Mouse (Mus musculus) lung, embryonic 14.5 days (tissue): ENCODE results near the gene Ap3b2. TPM values are rescaled to one million over a fixed set of nuclear protein-coding genes. Genes with fewer than 3 reads are reported as not detected.

Experiments used
- ATAC-seq: fragments of 200-750 bp; cut with Nextera tagmentation; 2 replicates; pipeline ENCODE4 v1.8.0; 2017; ENCODE audit warnings: mild to moderate bottlenecking, moderate TSS enrichment, moderate library complexity; ENCODE audit not compliant: insufficient read depth
- DNase-seq: peaks from one replicate; pipeline ENCODE4 v3.0.0-alpha.2; 2015
- H3K27ac ChIP-seq: fragments of 300-500 bp; sonication (generic); 2 replicates; pipeline ENCODE4 v1.5.1; 2014; ENCODE audit warnings: low read depth, mild to moderate bottlenecking, moderate library complexity
- H3K27me3 ChIP-seq: fragments of 300-500 bp; sonication (generic); 2 replicates; pipeline ENCODE4 v1.6.1; 2014; ENCODE audit warnings: low read length, control low read depth; ENCODE audit not compliant: insufficient read depth
- H3K36me3 ChIP-seq: fragments of 300-500 bp; sonication (generic); 2 replicates; pipeline ENCODE4 v1.6.1; 2014; ENCODE audit warnings: control low read depth; ENCODE audit not compliant: insufficient read depth
- H3K4me1 ChIP-seq: fragments of 300-500 bp; sonication (generic); 2 replicates; pipeline ENCODE4 v1.6.1; 2014; ENCODE audit warnings: antibody characterized with exemption, control low read depth; ENCODE audit not compliant: insufficient read depth
- H3K4me2 ChIP-seq: fragments of 300-500 bp; sonication (generic); 2 replicates; pipeline ENCODE4 v1.6.1; 2014; ENCODE audit warnings: mild to moderate bottlenecking
- H3K4me3 ChIP-seq: fragments of 300-500 bp; sonication (generic); 2 replicates; pipeline ENCODE4 v1.5.1; 2014; ENCODE audit warnings: low read depth, low read length
- H3K9ac ChIP-seq: fragments of 300-500 bp; sonication (generic); 2 replicates; pipeline ENCODE4 v1.6.1; 2014
- H3K9me3 ChIP-seq: fragments of 300-500 bp; sonication (generic); 2 replicates; pipeline ENCODE4 v1.6.1; 2016; ENCODE audit warnings: low read depth, low read length, control low read depth
- CTCF ChIP-seq: IDR thresholded peaks from 2 replicates; pipeline ENCODE4 v1.5.1; 2016; ENCODE audit warnings: antibody characterized with exemption, low read depth
- WGBS: fragments of 180-500 bp; shearing (Covaris S2); extraction: QIAGEN DNeasy Blood & Tissue Kit; methylation state at CpG from one replicate; pipeline ENCODE4 v1.1.7; 2014; 5-methylcytosine and 5-hydroxymethylcytosine counted together
- polyA plus RNA-seq: library from polyadenylated mRNA; unstranded; fragments of >200 nt; fragmentation: Nextera tagmentation; extraction: Ambion mirVana; gene quantifications from 2 replicates; pipeline ENCODE4 v1.2.1, GENCODE M21; 2014

The Ap3b2 gene
- polyA plus RNA-seq, 1 experiment from 2014 or later = 0.14 TPM

DNA sequence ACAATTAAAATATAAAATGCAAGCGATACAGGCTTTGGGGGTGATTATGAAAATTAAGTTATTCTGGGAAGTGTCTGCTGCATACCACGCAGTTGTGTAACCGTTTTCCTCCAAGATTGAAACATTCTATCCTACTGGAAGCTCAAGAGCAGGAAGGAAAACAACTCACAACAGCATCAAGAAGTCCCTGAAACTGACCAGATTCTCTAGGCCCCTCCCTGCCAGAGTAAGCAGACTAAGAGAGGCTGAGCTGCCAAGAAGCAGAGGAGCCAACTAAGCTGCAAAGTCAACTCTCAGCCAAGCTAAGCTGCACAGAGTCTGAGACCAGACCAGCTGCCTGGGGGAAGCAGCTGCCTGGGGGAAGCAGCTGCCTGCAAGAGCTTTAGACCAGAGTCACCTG is 18.5 kb downstream of the Ap3b2 start:
- ATAC-seq (no peak), DNase-seq (no peak)
- no peak overlapping the region for H3K27ac ChIP-seq
- H3K4me1 ChIP-seq = no peaks in the 10 kb centered on the region
- no peak for TF ChIP-seq CTCF
- no peak overlapping the region for H3K9ac ChIP-seq
- H3K27me3 ChIP-seq = peaks cover 18% of the 10 kb centered on the region
- no peak overlapping the region for H3K4me2 ChIP-seq
- no peaks in the 10 kb centered on the region for H3K36me3 ChIP-seq
- H3K4me3 ChIP-seq = no peak overlapping the region
- no peaks in the 10 kb centered on the region for H3K9me3 ChIP-seq
- 68% methylated on average over 3 of the region's 3 CpGs for WGBS

DNA sequence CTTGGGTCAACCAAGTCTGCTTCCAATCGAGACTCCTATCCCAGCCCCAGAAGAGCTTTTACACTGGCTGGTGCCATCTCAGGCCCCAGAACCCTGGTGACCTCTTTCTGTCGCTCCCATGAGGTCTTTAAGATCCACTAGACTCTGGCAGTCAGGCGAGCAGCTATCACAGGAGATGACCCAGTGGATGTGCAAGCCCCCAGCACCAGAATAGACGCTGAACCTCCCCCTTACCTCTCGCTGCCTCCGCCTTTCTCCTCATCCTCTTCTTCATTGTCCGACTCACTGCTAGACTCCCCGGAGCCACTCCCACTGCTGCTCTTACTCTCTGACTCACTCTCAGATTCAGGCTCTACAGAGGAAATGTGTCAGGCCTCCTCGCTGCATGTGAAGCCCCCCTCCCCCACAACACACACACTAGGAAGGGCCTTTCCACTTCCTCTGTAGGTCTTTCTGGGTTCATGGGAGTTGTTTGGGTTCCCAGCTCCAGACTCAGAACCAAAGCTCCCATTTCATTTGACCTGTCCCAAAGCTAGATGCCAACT is 28.7 kb downstream of the Ap3b2 start:
- no peaks in the 10 kb centered on the region for H3K4me1 ChIP-seq
- 68% methylated on average over 9 of the region's 9 CpGs for WGBS
- H3K9ac ChIP-seq = no peak overlapping the region
- no peak overlapping the region for H3K4me3 ChIP-seq
- no peak overlapping the region for H3K27ac ChIP-seq
- H3K27me3 ChIP-seq = no peaks in the 10 kb centered on the region
- no peak overlapping the region for H3K4me2 ChIP-seq
- ATAC-seq (no peak), DNase-seq (no peak)
- no peaks in the 10 kb centered on the region for H3K36me3 ChIP-seq
- H3K9me3 ChIP-seq = no peaks in the 10 kb centered on the region
- TF ChIP-seq CTCF = no peak

DNA sequence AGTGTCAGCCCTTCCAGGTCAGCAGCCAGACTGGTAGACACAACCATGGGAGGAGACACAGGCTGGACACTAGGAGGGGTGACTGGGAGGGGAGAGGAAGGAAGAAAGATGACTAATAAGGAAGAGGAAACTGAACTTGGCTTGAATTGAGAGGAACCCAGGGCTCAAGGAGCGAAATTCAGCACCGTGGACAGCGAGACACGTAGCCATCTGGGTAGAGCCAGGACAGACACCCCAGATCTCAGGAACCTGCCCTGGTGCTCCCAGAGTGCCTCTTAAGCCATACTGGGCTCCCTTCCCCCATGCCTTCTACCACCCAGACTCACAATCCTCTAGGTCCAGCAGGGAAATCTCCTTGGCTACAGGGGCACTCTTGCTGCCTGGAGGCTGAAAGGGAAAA is 29.6 kb downstream of the Ap3b2 start:
- H3K9me3 ChIP-seq = no peaks in the 10 kb centered on the region
- H3K4me2 ChIP-seq = no peak overlapping the region
- ATAC-seq (no peak), DNase-seq (peak; percentile 87)
- no peaks in the 10 kb centered on the region for H3K27me3 ChIP-seq
- no peaks in the 10 kb centered on the region for H3K36me3 ChIP-seq
- H3K4me3 ChIP-seq = no peak overlapping the region
- 4% methylated on average over 4 of the region's 4 CpGs for WGBS
- no peak overlapping the region for H3K9ac ChIP-seq
- H3K27ac ChIP-seq = no peak overlapping the region
- H3K4me1 ChIP-seq = no peaks in the 10 kb centered on the region
- no peak for TF ChIP-seq CTCF

DNA sequence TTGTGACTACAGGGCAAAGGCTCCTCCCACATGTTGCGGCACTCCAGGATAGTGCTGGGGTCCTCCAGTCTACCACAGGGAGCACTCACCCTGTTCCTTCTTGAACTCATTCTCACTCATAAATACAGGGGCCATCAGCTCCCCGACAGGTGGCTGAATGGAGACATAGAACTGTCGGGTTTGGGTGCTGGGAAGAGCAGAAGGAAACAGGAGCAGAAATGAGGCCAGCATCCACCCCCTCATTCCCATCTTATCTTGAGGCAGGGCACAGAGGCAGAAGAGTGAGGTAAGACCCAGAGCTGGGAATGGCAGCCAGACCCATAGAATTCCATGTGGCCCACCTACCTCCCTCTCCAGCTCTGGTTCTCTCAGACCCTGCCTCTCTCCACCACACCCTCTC is 30.9 kb downstream of the Ap3b2 start:
- Histone ChIP-seq H3K4me2 (no peak overlapping the region), H3K36me3 (no peaks in the 10 kb centered on the region), H3K9me3 (no peaks in the 10 kb centered on the region), H3K27me3 (peaks cover 7% of the 10 kb centered on the region), H3K9ac (no peak overlapping the region), H3K4me3 (no peak overlapping the region), H3K27ac (no peak overlapping the region), H3K4me1 (no peaks in the 10 kb centered on the region)
- no peak for ATAC-seq
- no peak for DNase-seq
- no peak for TF ChIP-seq CTCF
- WGBS = 68% methylated on average over 3 of the region's 3 CpGs

DNA sequence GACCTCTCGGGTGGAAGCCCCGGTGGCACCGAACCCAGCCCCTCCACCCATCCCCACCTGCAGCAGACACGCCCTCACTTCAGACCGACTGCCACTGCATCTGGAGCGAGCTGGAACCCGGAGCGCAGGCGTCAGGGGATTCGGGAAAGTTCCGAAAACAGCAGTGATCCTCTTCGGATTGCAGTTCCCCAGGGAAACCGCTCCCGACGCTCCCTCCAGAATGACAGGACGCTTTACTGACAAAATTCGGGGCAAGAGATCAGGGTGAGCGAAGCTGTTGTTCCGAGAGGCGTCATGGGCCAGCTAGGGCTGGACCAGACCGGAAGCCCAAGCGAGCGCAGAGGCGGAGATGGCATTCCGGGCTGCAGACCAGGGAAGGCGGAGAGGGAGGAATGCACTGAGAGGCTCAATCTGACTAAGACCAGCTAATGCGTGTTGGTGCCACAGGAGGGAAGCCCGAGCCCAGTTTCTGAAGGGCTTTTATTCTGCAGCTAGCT is 38.5 kb downstream of the Ap3b2 start, which contains the start of gene Cpeb1:
Cpeb1 (minus strand) TSS at position 311 of the 497 bp plus-strand sequence.
- Histone ChIP-seq H3K36me3 (no peaks in the 10 kb centered on the region), H3K4me1 (no peaks in the 10 kb centered on the region), H3K4me3 (peak within 1 kb of the TSS; percentile 49), H3K9ac (peak within 1 kb of the TSS; percentile 13; the same call in 1 of the 2 replicates), H3K27me3 (peaks cover 70% of the 10 kb centered on the region), H3K27ac (no peak within 1 kb of the TSS), H3K9me3 (no peaks in the 10 kb centered on the region), H3K4me2 (peak within 1 kb of the TSS; percentile 80)
- WGBS = under 1% methylated on average over 28 of the region's 28 CpGs
- DNase-seq (peak; percentile 77), ATAC-seq (peak; percentile 77; the same call in 1 of the 2 replicates)
- TF ChIP-seq CTCF = peak; percentile 33

DNA sequence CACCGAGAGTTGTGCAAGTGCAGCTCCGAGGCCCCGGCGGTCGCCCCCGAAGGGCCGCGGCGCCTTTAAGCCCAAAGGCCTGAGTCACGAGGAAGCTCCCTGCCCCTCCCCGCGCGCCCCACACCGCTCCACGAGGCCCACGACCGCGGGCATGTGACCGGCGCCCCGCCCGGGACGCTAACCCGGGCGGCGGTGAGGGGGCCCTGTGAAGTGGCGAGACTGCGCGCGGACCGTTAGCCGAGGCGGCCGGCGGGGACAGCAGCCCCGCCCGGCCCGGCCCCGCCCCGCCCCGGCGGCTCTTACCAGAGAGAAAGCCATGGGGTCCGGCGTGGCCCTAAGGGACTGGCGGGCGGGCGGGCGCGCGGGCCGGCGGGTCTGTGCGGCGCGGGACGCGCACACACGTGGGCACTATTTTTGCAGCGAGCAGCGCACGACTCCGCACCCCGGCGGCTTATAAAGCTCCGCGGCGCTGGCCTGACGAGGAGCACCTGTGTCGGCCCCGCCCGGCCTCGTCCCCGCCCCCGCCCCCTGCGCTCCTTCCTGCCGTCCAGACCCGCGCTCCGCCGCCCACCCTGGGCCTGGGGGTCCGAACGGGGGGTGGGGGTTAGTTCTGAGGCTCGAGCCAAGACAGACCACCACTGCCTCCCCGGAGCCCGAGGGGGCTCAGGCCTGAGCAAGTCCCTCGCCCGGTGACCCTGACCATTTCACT is 39.2 kb downstream of the Ap3b2 start:
- no peak for TF ChIP-seq CTCF
- DNase-seq (peak; percentile 13), ATAC-seq (peak; percentile 50; the same call in 1 of the 2 replicates)
- WGBS = 2% methylated on average over 58 of the region's 87 CpGs
- no peaks in the 10 kb centered on the region for H3K9me3 ChIP-seq
- H3K4me2 ChIP-seq = peak overlapping the region; percentile 80
- no peaks in the 10 kb centered on the region for H3K36me3 ChIP-seq
- peaks cover 70% of the 10 kb centered on the region for H3K27me3 ChIP-seq
- H3K4me1 ChIP-seq = no peaks in the 10 kb centered on the region
- H3K27ac ChIP-seq = no peak overlapping the region
- H3K4me3 ChIP-seq = peak overlapping the region; percentile 49
- H3K9ac ChIP-seq = peak overlapping the region; percentile 13; the same call in 1 of the 2 replicates
